Mouse (Mus musculus) lung, postnatal 0 days (tissue): Measurements from ENCODE around the gene Dact3.

Source experiments
- CTCF ChIP-seq: IDR thresholded peaks from 2 replicates; pipeline ENCODE4 v1.5.1; 2016; ENCODE audit warnings: antibody characterized with exemption, mild to moderate bottlenecking
- EP300 ChIP-seq: IDR thresholded peaks from 2 replicates; pipeline ENCODE4 v1.6.1; 2016; ENCODE audit warnings: antibody characterized with exemption, mild to moderate bottlenecking, control low read depth

- TF ChIP-seq CTCF = no peak
- no peak for TF ChIP-seq EP300
Observed at GRCm38 (mm10) chr7:16919395-16920149, 44.5 kb downstream of the Dact3 start.
